Mouse (Mus musculus) embryo, embryonic 11.5 days (tissue): ENCODE measurements around the gene Ncor1.
"Not testable (repeated sequence)": the region's sequence is repeated elsewhere in the genome, so short reads cannot be mapped to it uniquely, and the experiment has no call there.

Experiments used
- DNase-seq: peaks from one replicate; pipeline ENCODE4 v3.0.0-alpha.2; 2012; ENCODE audit warnings: low read depth, low spot score

Ncor1 gene

DNA sequence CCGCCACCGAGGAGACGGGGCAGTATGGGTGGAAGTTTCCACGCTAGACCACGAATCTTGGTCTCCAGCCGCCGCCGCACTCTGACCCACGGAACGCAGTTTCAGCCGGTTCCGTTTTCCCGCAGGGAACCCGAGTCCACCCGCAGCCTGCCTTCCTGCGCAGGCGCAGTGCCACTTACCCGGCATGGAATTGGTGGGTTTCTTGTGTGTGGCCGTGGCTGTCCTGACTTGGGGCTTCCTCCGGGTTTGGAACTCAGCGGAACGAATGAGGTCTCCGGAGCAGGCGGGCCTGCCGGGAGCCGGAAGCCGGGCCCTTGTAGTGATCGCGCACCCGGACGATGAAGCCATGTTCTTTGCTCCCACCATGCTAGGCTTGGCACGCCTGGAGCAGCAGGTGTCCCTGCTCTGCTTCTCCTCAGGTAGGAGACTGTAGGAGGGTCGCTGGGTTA lies at the start of gene Ncor1, which contains the start of gene Pigl:
Ncor1 (minus strand) TSS at position 266 of the 449 bp plus-strand sequence.
Pigl (plus strand) TSS at position 185 of the 449 bp plus-strand sequence.
- peak; percentile 76 for DNase-seq

DNA sequence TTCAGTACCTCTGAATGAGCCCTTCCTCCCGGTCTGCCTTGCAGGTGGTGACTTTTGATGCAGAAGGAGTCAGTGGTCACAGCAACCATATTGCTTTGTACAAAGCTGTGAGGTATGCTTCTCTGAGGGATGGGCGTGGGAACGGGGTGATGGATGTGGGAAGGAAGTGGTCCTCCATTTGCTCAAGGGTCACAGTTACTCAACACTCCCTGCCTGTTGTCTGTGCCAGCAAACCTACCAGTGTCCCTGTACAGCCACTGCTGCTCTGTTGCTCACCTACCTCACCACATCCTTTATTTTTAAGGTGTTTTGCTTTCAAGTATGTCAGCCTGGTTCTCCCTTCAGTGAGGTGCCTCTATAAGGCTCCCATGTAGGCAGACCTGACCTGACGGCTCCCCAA lies 49.3 kb upstream of the Ncor1 start:
- no peak for DNase-seq

DNA sequence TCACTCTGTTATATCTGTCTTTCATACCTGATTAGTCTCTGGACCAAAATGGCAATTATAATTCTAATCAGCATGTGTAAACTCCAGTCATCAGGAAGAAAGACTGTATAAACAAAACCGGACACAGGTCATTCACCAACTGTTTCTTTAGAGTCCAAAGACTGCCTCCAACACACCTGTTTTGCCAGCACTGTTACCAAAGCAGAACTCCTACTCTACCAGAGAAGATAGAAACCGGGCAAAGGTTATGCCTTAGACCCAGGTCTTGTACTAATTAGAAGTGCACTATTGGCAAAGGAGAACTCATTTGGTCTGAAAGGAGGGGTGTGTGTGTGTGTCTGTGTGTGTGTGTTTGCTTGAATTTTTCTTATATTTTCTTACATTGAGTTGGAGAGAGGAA lies 42.2 kb upstream of the Ncor1 start:
- no peak for DNase-seq

DNA sequence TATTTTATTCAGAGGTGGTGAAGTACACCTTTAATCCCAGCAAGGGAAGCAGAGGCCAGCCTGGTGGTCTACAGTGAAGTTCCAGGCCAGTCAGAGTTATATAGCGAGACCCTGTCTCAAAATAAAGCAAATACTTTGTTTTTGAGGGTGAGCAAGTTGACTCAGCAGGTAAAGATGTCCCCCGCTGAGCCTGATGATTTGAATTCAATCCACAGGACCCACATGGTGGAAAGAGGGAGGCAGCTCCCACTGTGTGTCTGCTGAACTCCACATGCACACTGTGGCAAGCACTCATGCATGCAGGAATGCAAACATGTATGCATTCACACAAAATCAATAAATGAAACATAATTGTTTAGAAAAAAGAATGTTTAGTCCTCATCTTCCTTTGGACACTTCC lies 40.5 kb upstream of the Ncor1 start:
- no peak for DNase-seq

DNA sequence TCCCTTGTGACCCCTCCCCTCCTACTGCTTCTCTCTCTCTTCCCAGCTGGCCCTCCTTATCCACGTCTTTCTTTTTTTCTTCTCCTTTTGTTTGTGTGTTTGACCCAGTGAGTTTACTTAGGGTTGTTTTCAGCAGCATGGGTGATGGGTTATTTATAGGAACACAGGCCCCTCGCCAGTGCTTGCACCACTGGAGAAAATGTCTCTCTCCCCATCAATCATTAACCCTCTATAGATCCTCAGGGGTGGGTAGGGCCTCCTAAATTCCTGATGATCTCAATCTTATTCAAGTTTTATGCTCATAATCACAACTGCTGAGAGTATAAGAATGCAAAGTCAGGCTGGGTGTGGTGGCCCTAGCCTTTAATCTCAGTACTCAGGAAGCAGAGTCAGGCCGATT lies 38.8 kb upstream of the Ncor1 start:
- DNase-seq, result no peak

DNA sequence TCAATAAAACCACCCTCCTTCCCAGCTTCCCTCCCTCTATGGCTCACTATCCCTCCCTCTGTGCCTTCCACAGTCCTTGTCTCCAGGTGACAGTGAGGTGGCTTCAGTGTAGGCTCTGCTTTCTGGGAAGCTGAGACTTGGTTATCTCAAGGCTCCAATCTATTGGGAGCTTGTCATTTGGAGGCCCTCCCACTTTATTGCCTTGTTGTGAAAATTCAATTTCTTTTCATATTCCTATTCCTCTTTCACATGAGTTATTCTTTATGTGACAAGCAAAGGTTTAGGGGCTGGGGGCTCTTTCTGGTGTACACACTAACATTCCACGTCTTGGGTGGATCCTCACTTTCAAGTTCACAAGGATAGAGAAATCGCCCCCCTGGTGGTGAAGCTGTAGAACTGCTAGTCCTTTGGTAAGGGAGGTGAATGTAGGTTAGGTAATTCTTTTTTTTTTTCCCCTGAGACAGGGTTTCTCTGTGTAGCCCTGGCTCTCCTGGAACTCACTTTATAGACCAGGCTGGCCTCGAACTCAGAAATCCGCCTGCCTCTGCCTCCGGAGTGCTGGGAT lies 37.9 kb upstream of the Ncor1 start:
- DNase-seq, result peak; percentile 17

DNA sequence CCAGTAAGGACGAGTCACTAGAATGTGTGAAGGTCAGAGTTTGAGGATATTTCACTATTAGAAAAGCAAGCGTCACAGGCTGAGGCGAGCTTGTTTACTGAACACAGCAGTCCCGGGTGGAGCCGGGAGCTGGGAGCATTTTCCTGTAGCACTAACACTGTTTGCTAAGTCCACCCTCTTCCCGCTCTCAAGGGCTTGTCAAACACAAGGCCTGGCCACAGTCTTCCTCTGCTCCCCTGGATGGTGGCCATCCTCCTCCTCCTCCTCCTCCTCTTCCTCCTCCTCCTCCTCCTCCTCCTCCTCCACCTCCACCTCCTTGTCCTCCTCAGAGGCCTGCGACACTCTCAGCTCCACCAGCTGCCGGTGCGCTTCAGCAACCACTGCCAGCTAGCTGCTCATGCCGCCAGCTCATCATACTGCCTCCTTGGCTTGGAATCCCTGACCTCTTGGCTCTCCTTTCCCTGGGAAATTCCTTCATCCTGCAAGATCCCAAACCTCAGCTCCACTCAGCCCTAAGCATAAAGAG lies 37.0 kb upstream of the Ncor1 start:
- DNase-seq, result no peak

DNA sequence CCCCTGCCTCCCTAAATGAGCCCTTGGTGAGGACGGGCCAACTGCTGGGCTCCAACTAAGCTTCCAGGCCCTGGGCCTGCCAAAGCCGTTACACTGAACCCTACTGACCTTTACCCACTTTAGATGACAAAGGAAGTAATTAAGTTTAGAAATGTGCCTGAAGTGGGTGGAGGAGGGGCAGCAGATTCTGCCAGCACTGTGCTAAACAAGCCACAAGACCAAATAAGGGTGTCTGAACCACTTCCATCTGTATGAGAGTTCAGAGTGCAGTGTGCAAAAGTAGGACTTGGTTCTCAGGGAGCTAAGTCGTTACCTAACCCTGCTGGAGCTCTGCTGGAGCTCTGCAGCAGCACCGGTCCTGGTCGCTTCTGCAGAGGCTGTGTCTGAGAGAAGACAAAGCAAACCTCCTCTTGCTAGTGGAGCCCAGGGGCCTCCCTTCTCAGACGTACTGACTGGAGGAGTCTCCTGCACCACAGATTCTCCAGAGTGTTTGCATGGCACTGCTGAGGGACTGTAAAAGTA lies 36.5 kb upstream of the Ncor1 start:
- peak; percentile 26 for DNase-seq

DNA sequence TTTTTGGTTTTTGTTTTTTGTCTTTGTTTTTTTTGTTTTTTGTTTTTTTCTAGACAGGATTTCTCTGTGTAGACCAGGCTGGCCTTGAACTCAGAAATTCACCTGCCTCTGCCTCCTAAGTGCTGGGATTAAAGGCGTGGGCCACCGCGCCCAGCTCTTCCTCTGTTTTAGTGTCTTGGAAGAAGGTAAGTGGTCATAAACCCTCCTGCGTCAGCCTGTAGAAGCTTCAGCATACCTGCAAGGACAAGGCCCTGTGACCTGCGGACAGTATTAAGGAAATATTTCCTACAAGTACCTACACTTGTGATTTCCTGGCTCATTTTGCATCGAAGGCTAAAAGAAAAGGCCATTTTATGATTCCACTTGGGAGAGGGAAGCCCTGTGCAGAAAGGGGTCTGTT lies 35.4 kb upstream of the Ncor1 start:
- no peak for DNase-seq

DNA sequence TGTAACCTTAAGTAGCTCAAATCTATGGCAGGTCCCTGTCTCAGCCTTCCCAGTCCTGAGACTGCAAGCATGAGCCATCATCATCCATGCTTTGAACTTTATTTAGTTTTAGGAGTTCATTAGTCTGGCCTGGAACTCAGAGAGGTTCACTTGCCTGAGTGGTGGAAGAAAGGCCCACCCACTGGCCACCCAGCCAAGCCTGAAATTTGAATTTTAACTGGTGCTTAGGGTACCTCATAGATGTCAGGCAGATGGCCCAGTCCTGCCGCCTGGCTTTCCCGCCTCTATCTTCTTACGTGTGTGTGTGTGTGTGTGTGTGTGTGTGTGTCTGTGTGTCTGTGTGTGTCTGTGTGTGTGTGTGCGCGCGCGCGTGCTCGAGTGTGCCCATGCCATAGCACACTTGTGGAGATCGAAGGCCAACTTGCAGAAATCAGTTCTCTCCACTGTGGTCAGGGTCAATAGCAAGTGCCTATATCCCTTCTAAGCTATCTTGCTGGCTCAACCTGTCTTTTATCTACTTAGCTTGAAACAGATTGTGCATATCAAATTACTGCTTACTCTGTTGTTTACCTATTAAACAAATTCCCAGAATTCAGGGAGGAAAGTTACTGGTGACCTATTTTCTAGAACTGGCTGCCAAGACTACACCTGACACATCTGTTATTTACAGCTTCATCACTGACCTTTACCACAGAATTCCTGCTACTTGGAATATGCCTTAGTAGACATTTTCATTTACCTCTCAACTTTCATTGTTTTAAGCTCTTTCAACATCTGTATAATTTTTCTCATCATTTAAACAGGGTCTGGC lies 29.4 kb upstream of the Ncor1 start:
- DNase-seq, result no peak

DNA sequence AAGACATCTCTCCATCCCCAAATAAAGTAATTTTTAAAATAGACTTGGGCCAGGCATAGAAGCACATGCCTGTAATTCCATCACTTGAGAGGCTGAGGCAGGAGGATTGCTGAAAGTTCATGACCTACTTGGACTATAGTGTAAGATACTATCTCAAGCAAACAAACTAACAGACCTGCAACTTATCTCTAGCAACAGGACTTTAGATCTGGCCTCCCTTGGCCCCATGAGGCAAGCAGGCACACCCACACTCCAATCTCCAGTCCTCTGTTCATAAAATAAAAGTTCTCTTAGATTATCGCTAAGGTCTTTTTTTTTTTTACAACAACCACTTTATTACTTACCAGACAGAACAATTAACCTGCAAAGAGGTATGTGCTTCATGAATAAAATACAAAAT lies 28.6 kb upstream of the Ncor1 start:
- no peak for DNase-seq

DNA sequence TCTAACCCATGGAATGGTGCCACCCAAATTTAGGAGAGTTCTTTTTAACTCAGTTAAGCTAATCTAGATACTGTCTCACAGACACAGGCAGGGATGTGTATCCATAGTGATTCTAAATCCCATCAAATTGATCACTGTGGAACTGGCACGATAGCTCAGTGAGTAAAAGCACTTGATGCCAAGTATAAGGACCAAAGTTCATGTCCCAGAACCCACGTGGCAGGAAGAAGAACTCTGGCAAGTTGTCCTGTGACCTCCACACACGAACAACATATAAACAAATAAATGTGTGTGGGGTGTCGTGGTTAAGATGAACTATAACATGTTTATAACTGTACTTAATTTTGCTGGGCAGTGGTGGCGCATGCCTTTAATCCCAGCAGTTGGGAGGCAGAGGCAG lies 21.2 kb upstream of the Ncor1 start:
- no peak for DNase-seq

DNA sequence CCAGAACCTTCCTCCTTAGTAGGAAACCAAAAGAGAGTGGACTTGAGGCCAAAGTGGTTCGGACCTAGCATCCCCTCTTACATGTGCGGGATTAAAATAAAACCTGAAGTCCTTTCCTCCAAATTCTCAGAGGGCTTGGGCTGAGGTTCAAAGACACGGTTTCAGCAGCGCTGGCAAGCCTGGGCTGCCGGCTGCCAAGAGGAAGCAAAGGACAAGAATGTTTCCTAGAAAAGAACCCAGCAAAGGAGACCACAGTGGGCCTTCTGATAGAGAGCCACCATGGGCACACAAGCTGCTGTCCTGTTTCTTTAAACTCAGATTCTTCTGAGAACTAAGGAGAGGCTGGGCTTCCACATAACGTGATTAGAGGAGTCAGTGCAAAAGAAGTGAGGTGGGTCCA lies 20.6 kb upstream of the Ncor1 start:
- no peak for DNase-seq

DNA sequence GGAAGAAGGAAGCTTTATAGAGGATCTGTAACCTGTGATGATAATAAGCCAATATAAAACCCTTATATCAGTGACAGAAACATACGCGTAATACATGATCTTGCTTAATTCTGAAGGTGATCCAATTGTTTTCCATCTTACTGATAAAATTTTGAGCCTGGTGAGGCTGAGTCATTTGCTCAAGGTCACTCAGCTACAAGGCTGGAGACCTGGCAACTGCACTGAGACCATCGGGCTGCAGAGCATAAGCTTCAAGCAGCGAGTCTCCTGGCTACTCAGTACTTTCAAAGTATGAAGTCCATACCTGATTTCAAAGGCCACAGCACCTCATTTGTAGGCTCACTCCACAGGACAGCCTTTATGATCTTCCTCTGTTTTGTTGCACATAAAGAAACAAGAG lies 17.8 kb upstream of the Ncor1 start:
- no peak for DNase-seq

DNA sequence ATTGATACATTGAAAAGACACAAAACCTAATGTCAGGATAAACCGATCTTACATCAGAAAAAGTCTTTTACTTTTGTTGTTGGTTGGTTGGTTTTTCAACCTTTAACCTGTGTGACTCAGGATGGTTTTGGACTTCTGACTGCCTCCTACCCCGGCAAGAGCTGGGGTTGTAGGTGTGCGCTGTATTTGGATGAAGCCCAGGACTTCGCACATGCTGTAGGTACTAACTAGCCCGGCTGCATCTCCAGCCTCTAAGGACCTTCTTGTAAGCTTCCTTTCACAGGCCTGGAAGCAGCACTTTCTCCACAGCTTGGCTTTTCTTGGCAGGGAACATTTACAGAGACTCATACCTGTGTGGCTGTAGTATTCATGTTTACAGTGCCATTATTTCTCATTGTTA lies 15.2 kb upstream of the Ncor1 start:
- DNase-seq, result no peak

DNA sequence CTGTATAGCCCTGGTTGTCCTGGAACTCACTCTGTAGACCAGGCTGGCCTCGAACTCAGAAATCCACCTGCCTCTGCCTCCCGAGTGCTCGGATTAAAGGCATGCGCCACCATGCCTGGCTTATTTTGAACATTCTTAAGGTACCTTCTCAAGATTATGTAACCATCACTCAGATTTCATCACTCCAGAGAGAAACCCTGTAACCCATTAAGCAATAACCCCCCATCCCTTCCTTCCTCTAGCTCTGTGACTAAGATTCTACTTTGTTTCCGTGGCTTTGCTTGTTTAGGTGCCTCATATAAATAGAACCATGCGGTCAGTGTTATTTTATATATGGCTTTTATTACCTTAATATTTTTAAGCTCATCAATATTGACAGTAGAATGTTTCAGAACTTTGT lies 12.1 kb upstream of the Ncor1 start:
- DNase-seq, result no peak

DNA sequence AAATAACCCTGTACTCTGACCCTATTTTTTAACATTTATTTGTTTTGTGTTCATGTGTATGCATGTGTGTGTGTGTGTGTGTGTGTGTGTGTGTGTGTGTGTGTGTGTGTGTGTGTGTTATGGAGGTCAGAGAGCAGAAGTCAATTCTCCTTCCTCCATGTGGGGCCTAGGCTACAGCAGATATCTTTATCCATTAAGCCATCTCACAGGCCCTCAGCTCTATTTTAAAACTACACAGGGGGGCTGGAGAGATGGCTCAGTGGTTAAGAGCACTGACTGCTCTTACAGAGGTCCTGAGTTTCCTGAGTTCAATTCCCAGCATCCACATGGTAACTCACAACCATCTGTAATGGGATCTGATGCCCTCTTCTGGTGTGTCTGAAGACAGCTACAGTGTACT lies 8.9 kb upstream of the Ncor1 start:
- not testable (repeated sequence) for DNase-seq

DNA sequence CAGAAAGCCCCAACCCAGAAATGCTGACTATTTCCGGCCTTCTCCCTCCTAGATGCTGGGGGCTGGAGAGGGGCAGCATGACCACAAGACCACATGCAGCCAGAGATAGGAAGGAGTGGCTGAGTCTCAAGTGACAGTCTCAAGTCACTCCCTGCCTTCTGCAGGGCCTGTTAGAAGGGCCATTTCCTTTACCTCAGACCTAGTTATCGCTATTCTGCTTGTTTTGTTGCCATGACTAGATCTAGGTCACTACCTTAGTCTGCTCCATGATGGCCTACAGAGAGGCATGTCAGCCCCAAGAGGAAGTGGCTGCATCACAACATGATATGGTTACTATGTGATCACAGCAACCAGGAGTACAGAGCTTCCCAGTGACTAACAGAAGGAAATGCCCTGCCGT lies 8.2 kb upstream of the Ncor1 start:
- no peak for DNase-seq

DNA sequence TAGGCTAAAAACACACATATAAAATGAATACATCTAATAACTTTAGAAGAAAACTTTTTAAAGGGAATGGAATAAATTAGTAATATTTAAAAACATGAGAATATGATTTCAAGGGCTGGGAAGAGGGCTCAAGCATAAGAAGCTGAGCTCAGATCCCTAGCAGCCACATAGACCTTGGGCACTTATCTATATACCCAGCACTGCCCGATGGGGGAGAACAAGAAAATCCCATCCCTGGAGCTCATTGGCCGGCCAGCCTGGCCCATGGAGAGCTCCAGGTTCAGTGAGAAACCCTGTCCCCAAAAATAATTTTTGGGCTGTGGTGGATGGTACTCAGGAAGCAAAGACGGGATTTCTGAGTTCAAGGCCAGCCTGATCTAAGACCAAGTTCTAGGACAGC lies 7.5 kb upstream of the Ncor1 start:
- DNase-seq, result no peak

DNA sequence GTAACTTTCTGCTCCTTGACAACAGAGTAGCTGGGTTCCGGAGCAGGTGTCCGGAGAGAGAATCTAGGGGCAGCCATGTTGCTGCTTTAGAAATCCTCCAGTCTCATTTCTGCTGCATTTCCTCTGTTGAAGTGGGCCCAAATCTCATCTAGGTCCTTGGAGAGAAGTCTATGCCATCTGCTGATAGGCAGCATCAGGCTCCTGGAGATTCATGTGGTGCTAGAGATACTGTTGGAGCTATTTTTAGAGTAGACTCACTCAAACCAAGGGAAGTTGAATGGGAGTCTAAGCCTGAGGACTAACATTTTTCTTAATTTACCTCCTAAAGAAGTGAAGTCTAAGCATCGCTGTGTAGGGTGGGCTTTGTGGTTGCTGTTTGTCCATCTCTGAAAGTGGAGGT lies 6.4 kb upstream of the Ncor1 start:
- no peak for DNase-seq

DNA sequence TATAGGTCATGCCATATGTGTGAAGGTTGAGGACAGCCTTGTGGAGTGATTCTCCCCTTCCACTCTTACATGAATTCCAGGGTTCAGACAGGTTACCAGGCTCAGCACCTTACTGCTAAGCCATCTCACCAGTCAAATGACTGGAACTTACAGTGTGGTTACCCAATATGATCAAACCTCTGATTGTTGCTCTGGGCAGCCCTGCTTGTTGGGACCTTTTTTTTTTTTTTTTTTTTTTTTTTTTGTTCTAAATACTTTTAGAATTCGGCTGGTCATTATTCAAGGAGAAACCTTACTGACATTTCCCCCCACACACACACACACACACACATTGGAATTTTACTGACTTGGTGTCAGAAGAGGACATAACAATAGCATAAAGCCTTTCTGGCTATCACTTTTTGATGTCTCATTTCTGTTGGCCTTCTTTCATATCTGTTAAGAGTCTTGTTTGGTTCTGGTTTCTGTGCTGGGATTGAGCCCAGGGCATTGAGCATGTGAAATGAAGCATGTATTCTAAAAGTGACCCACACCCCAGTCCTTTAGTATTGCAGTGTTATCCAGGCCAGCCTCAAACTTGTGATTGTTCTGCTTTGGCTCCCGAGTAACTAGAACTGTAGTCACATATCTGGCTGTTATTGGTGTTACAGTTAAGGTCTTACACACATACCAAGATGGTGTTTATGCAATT lies 5.0 kb upstream of the Ncor1 start:
- DNase-seq, result no peak

DNA sequence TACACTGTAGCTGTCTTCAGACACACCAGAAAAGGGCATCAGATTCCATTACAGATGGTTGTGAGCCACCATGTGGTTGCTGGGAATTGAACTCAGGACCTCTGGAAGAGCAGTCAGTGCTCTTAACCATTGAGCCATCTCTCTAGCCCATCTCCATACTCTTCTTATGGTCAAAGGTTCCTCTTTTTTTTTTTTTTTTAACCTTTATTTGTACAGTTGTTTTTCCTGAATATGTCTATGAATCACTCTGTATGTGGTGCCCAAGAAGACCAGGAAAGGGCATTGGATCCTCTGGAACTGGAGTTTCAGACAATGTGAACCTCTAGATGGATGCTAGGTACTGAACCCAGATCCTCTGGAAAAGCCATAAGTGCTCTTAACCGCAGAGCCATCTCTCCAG lies 4.2 kb upstream of the Ncor1 start:
- DNase-seq, result not testable (repeated sequence)
